Mouse (Mus musculus): Measurements from ENCODE around the gene B230118H07Rik. TPM values are rescaled to one million over a fixed set of nuclear protein-coding genes. Genes with fewer than 3 reads are reported as not detected.

The B230118H07Rik gene
- total and polyA plus RNA-seq, 3 experiments: 1.6 to 76.4 (median 10.2) TPM

DNA sequence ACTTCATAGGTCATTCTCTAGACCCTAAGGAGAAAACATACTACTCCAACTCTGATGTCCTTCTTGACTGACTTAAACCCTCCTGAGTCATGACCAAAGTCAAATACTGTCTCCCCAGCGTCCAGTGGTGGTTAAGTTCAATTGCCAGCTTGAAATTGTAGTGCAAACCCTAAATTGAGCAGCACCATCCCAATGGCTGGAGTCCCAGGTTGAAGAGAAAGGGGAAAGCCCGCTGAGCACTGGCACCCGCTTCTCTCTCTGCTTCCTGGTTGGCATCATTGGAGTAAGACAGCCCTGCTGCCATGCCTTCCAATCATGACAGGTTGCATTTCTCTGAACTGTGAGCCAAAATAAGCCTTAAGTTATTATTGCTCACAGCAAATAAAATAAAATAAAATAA is 89.9 kb downstream of the B230118H07Rik start:
- no peak overlapping the region for H3K4me3 ChIP-seq (ENCODE audit: low read depth, low read length)
- H3K4me1 ChIP-seq (ENCODE audit: insufficient read depth, low read depth, low read length): no peaks in the 10 kb centered on the region
- H3K9me3 ChIP-seq (replicated peaks): no peaks in the 10 kb centered on the region
- DNase-seq (ENCODE audit: low spot score): no peak
- ATAC-seq (ENCODE audit: extremely low read depth, insufficient number of reproducible peaks, low FRiP score, poor library complexity, severe bottlenecking): no peak
- TF ChIP-seq CTCF (IDR thresholded peaks at IDR 0.05; ENCODE audit: low read depth, low read length) (no peak), GATA2 (IDR thresholded peaks at IDR 0.05; ENCODE audit: borderline replicate concordance, low read depth, low read length) (no peak), GATA1 (IDR thresholded peaks at IDR 0.05; ENCODE audit: borderline replicate concordance, low read length) (no peak)
- H3K27me3 ChIP-seq (ENCODE audit: insufficient read depth, low read length): no peaks in the 10 kb centered on the region
- H3K36me3 ChIP-seq (replicated peaks): peaks cover 10% of the 10 kb centered on the region

DNA sequence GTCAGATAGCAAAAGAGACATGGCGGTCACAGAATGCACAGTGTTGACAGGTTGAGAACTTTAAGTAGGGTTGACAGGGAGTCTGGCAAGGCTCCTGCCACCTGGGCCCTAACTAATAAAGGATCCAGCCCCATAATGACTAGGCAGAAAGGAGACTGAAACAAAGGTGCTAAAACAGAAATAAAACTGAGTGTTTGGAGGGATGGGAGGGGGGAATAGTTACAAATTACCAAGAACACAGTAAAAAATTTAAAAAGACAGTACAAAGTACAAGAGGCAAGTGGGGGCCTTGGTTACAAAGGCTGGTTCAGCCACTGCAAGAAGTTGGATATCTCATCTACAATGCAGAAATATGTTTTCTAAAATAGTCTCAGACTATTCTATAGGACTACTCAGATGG is 93.4 kb downstream of the B230118H07Rik start:
- Histone ChIP-seq H3K4me1 (ENCODE audit: insufficient read depth, low read depth, low read length) (no peaks in the 10 kb centered on the region), H3K4me3 (ENCODE audit: low read depth, low read length) (no peak overlapping the region), H3K27me3 (ENCODE audit: insufficient read depth, low read length) (0 out of 2 replicates have a peak, but pooled peaks cover 4% of the 10 kb centered on the region), H3K36me3 (replicated peaks) (peaks cover 2% of the 10 kb centered on the region), H3K9me3 (replicated peaks) (no peaks in the 10 kb centered on the region)
- TF ChIP-seq GATA2 (IDR thresholded peaks at IDR 0.05; ENCODE audit: borderline replicate concordance, low read depth, low read length) (no peak), GATA1 (IDR thresholded peaks at IDR 0.05; ENCODE audit: borderline replicate concordance, low read length) (no peak)
- DNase-seq (ENCODE audit: low spot score) (no peak), ATAC-seq (ENCODE audit: extremely low read depth, insufficient number of reproducible peaks, low FRiP score, poor library complexity, severe bottlenecking) (no peak)

DNA sequence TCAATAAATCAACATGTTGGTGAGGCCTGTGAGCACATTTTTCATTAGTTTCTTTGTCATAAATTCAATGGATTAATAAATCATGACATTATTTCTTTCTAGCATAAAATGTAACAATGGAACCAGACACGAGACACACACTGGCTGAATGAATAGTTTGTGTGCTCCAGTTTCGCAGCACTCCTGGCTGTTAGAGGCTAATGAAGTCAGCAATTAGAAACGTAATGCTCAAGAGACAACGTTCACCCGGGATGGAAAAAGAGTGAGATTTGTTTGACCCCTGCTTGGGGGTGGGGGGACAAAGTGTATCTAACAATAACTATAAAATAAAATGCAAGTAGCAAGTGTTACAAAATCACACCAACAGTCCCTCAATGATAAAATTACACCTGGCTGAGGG is 95.5 kb downstream of the B230118H07Rik start:
- no peaks in the 10 kb centered on the region for H3K4me1 ChIP-seq (ENCODE audit: insufficient read depth, low read depth, low read length)
- H3K4me3 ChIP-seq (ENCODE audit: low read depth, low read length): no peak overlapping the region
- DNase-seq (ENCODE audit: low spot score): no peak
- ATAC-seq (ENCODE audit: extremely low read depth, insufficient number of reproducible peaks, low FRiP score, poor library complexity, severe bottlenecking): no peak
- H3K27me3 ChIP-seq (ENCODE audit: insufficient read depth, low read length): 0 out of 2 replicates have a peak, but pooled peaks cover 4% of the 10 kb centered on the region
- no peaks in the 10 kb centered on the region for H3K36me3 ChIP-seq (replicated peaks)
- H3K9me3 ChIP-seq (replicated peaks): no peaks in the 10 kb centered on the region
- TF ChIP-seq CTCF (IDR thresholded peaks at IDR 0.05; ENCODE audit: low read depth, low read length) (no peak), TAL1 (conservative IDR thresholded peaks at IDR 0.05; ENCODE audit: low read depth, low read length) (no peak)

DNA sequence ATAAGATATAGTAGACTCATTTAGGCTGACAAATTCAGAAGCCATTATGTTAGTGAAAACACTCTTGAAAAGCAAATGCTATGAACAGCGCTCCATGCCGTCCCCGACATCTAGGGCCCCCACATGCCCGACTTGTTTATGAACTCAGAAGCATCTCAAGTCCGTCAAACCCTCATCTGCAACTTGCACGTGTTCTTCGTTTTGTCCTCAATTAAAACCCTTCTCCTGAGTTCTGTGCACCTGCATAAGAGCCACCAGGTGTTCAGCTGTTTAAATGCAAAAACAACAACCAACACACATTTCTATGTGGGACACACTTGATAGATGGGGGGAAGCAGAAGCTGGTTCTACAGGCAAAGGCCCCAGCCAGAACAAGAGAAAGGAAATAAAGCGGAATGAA is 97.0 kb downstream of the B230118H07Rik start:
- H3K9me3 ChIP-seq (replicated peaks): no peaks in the 10 kb centered on the region
- no peaks in the 10 kb centered on the region for H3K36me3 ChIP-seq (replicated peaks)
- no peaks in the 10 kb centered on the region for H3K4me1 ChIP-seq (ENCODE audit: insufficient read depth, low read depth, low read length)
- DNase-seq (ENCODE audit: low spot score): no peak
- H3K4me3 ChIP-seq (ENCODE audit: low read depth, low read length): no peak overlapping the region
- no peak for ATAC-seq (ENCODE audit: extremely low read depth, insufficient number of reproducible peaks, low FRiP score, poor library complexity, severe bottlenecking)
- 0 out of 2 replicates have a peak, but pooled peaks cover 4% of the 10 kb centered on the region for H3K27me3 ChIP-seq (ENCODE audit: insufficient read depth, low read length)
- TF ChIP-seq POLR2AphosphoS5 (IDR thresholded peaks at IDR 0.05; ENCODE audit: insufficient replicate concordance, low read depth, low read length) (no peak), CTCF (IDR thresholded peaks at IDR 0.05; ENCODE audit: low read depth, low read length) (no peak), TAL1 (conservative IDR thresholded peaks at IDR 0.05; ENCODE audit: low read depth, low read length) (no peak), GATA1 (IDR thresholded peaks at IDR 0.05; ENCODE audit: borderline replicate concordance, low read length) (no peak), GATA2 (IDR thresholded peaks at IDR 0.05; ENCODE audit: borderline replicate concordance, low read depth, low read length) (no peak)

DNA sequence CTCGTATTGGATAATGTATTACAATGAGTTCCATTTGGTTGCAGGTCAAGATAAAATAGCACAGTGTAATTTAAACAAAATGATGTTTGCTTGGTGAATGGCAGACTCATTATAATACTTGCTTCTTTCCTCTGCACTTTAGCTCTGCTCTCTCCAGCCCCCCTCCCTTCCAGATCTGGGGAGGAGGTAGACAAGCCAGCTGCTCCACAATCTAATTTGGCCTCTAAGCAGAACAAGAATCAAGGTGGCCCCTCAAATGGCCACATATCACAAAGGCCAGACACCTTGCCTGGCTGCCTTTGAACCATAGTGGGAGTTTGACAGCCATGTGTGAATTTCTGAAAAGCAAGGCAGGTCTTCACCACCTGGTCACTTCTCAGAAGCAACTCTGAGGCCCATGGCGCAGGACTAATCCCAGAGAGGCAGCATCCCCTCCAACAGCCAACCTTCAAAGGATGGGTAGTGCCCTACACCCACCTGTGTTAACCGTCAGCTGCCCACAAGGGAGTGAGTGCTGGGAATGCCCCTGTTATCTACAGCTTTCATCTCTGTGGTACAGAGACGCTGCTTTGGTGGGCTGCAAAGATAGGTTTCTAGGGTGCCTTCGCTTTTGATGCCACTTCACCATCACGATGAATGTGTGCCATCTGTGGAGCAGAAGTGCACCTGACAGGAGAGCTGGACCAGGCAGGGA is 98.2 kb downstream of the B230118H07Rik start:
- no peaks in the 10 kb centered on the region for H3K9me3 ChIP-seq (replicated peaks)
- no peaks in the 10 kb centered on the region for H3K4me1 ChIP-seq (ENCODE audit: insufficient read depth, low read depth, low read length)
- no peaks in the 10 kb centered on the region for H3K36me3 ChIP-seq (replicated peaks)
- DNase-seq (ENCODE audit: low spot score) (no peak), ATAC-seq (ENCODE audit: extremely low read depth, insufficient number of reproducible peaks, low FRiP score, poor library complexity, severe bottlenecking) (no peak)
- no peak overlapping the region for H3K4me3 ChIP-seq (ENCODE audit: low read depth, low read length)
- 0 out of 2 replicates have a peak, but pooled peaks cover 4% of the 10 kb centered on the region for H3K27me3 ChIP-seq (ENCODE audit: insufficient read depth, low read length)
- TF ChIP-seq TAL1 (conservative IDR thresholded peaks at IDR 0.05; ENCODE audit: low read depth, low read length) (no peak), CTCF (IDR thresholded peaks at IDR 0.05; ENCODE audit: low read depth, low read length) (no peak), GATA2 (IDR thresholded peaks at IDR 0.05; ENCODE audit: borderline replicate concordance, low read depth, low read length) (no peak), POLR2AphosphoS5 (IDR thresholded peaks at IDR 0.05; ENCODE audit: insufficient replicate concordance, low read depth, low read length) (no peak), GATA1 (IDR thresholded peaks at IDR 0.05; ENCODE audit: borderline replicate concordance, low read length) (no peak)

DNA sequence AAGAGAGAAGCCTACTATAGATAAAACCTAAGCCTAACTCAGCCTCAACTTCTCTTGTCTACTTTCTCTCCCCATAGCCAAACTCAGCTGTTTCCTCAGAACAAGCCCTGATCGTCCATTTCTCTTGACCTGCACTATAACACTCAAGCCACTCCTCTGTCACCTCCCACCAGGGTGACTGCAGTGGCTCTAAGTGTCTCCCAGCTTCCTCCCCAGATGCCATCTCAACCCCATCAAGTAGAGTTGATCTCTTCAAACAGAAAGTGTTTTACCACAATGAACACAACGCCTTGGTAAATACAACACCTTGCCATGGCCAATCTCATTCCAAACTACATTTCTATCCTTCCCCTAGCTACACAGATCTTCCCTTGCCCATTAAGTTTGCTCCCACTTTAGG is 99.2 kb downstream of the B230118H07Rik start:
- Histone ChIP-seq H3K4me1 (ENCODE audit: insufficient read depth, low read depth, low read length) (no peaks in the 10 kb centered on the region), H3K9me3 (replicated peaks) (no peaks in the 10 kb centered on the region), H3K27me3 (ENCODE audit: insufficient read depth, low read length) (0 out of 2 replicates have a peak, but pooled peaks cover 4% of the 10 kb centered on the region), H3K4me3 (ENCODE audit: low read depth, low read length) (no peak overlapping the region), H3K36me3 (replicated peaks) (no peaks in the 10 kb centered on the region)
- no peak for ATAC-seq (ENCODE audit: extremely low read depth, insufficient number of reproducible peaks, low FRiP score, poor library complexity, severe bottlenecking)
- TF ChIP-seq CTCF (IDR thresholded peaks at IDR 0.05; ENCODE audit: low read depth, low read length) (no peak), POLR2AphosphoS5 (IDR thresholded peaks at IDR 0.05; ENCODE audit: insufficient replicate concordance, low read depth, low read length) (no peak), TAL1 (conservative IDR thresholded peaks at IDR 0.05; ENCODE audit: low read depth, low read length) (no peak), GATA2 (IDR thresholded peaks at IDR 0.05; ENCODE audit: borderline replicate concordance, low read depth, low read length) (no peak)
- no peak for DNase-seq (ENCODE audit: low spot score)

DNA sequence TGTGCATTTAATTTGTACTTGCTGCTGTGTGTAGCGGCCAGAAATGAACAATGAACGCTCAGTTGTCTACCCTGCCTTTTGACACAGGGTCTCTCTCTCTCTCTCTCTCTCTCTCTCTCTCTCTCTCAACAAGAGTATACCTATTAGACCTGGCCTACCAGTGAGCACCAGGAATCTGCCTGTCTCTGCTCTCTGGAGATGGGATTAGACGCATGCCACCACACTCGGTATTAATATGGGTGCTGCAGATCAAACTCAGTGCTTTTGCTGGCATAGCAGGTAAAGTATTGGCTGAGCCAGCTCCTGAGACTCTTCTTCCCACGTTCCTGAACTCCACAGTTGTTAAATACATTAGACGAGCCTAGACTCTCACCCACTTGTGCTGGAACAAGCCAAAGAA is 100.5 kb downstream of the B230118H07Rik start:
- DNase-seq (ENCODE audit: low spot score): no peak
- no peaks in the 10 kb centered on the region for H3K36me3 ChIP-seq (replicated peaks)
- no peaks in the 10 kb centered on the region for H3K4me1 ChIP-seq (ENCODE audit: insufficient read depth, low read depth, low read length)
- no peak overlapping the region for H3K4me3 ChIP-seq (ENCODE audit: low read depth, low read length)
- TF ChIP-seq GATA2 (IDR thresholded peaks at IDR 0.05; ENCODE audit: borderline replicate concordance, low read depth, low read length) (no peak), GATA1 (IDR thresholded peaks at IDR 0.05; ENCODE audit: borderline replicate concordance, low read length) (no peak), CTCF (IDR thresholded peaks at IDR 0.05; ENCODE audit: low read depth, low read length) (no peak)
- 0 out of 2 replicates have a peak, but pooled peaks cover 4% of the 10 kb centered on the region for H3K27me3 ChIP-seq (ENCODE audit: insufficient read depth, low read length)
- H3K9me3 ChIP-seq (replicated peaks): no peaks in the 10 kb centered on the region
- no peak for ATAC-seq (ENCODE audit: extremely low read depth, insufficient number of reproducible peaks, low FRiP score, poor library complexity, severe bottlenecking)

All from G1E (cell line).